Mouse (Mus musculus) neural tube, embryonic 11.5 days (tissue): Measurements from ENCODE around the gene Tmem39b. TPM values are rescaled to one million over a fixed set of nuclear protein-coding genes. Genes with fewer than 3 reads are reported as not detected.

Source experiments
- ATAC-seq: fragments of 200-750 bp; cut with Nextera tagmentation; 2 replicates; pipeline ENCODE4 v1.8.0; 2017; ENCODE audit warnings: moderate number of reproducible peaks, mild to moderate bottlenecking, moderate TSS enrichment, moderate library complexity; ENCODE audit not compliant: insufficient read depth, low FRiP score, low TSS enrichment
- DNase-seq: peaks from one replicate; pipeline ENCODE4 v3.0.0-alpha.2; 2015; ENCODE audit warnings: low spot score
- H3K27ac ChIP-seq: fragments of 300-500 bp; sonication (generic); 2 replicates; pipeline ENCODE4 v1.5.1; 2014; ENCODE audit warnings: low read depth, mild to moderate bottlenecking, low read length
- H3K27me3 ChIP-seq: fragments of 300-500 bp; sonication (generic); 2 replicates; pipeline ENCODE4 v1.6.1; 2014; ENCODE audit warnings: mild to moderate bottlenecking, low read length, mixed read lengths; ENCODE audit not compliant: control insufficient read depth, insufficient read depth
- H3K36me3 ChIP-seq: fragments of 300-500 bp; sonication (generic); 2 replicates; pipeline ENCODE4 v1.6.1; 2014; ENCODE audit warnings: mild to moderate bottlenecking, low read length, moderate library complexity, mixed read lengths; ENCODE audit not compliant: control insufficient read depth, insufficient read depth
- H3K4me1 ChIP-seq: fragments of 300-500 bp; sonication (generic); 2 replicates; pipeline ENCODE4 v1.6.1; 2014; ENCODE audit warnings: low read length, mixed read lengths; ENCODE audit not compliant: control insufficient read depth, insufficient read depth
- H3K4me2 ChIP-seq: fragments of 300-500 bp; sonication (generic); 2 replicates; pipeline ENCODE4 v1.6.1; 2014; ENCODE audit warnings: low read depth, mild to moderate bottlenecking, moderate library complexity
- H3K4me3 ChIP-seq: fragments of 300-500 bp; sonication (generic); 2 replicates; pipeline ENCODE4 v1.5.1; 2014; ENCODE audit warnings: low read depth, low read length
- H3K9ac ChIP-seq: fragments of 300-500 bp; sonication (generic); 2 replicates; pipeline ENCODE4 v1.6.1; 2014; ENCODE audit warnings: mild to moderate bottlenecking, low read length
- H3K9me3 ChIP-seq: fragments of 300-500 bp; sonication (generic); 2 replicates; pipeline ENCODE4 v1.6.1; 2016; ENCODE audit warnings: low read length; ENCODE audit not compliant: control insufficient read depth
- WGBS: fragments of 180-500 bp; shearing (Covaris S2); extraction: QIAGEN DNeasy Blood & Tissue Kit; methylation state at CpG from one replicate; pipeline ENCODE4 v1.1.7; 2014; 5-methylcytosine and 5-hydroxymethylcytosine counted together
- polyA plus RNA-seq: library from polyadenylated mRNA; unstranded; fragments of >200 nt; fragmentation: Nextera tagmentation; extraction: Ambion mirVana; gene quantifications from 2 replicates; pipeline ENCODE4 v1.2.1, GENCODE M21; 2014

Tmem39b gene
- polyA plus RNA-seq, 1 experiment from 2014 or later: 32.4 TPM

- peaks cover 11% of the 10 kb centered on the region for H3K4me1 ChIP-seq
- whole genome bisulfite sequencing: 43% methylated on average over 5 of the region's 5 CpGs
- no peaks in the 10 kb centered on the region for H3K27me3 ChIP-seq
- ATAC-seq: no peak
- no peak overlapping the region for H3K4me3 ChIP-seq
- no peak for DNase-seq
- H3K36me3 ChIP-seq: peaks cover 15% of the 10 kb centered on the region
- no peak overlapping the region for H3K27ac ChIP-seq
- H3K9me3 ChIP-seq: no peaks in the 10 kb centered on the region
- H3K9ac ChIP-seq: no peak overlapping the region
- H3K4me2 ChIP-seq: peak overlapping the region; percentile 22; the same call in 1 of the 2 replicates
Measured at GRCm38 (mm10) chr4:129641756-129642155, 54.9 kb downstream of the Tmem39b start.

- WGBS: under 1% methylated on average over 60 of the region's 60 CpGs
- DNase-seq: peak; percentile 98
- H3K36me3 ChIP-seq: peaks cover 18% of the 10 kb centered on the region
Measured at GRCm38 (mm10) chr4:129640638-129641467, 55.8 kb downstream of the Tmem39b start, which contains the start of gene Txlna. Gene Txlna (minus strand): TSS chr4:129641065.

GRCm38 (mm10) chr4:129640101-129640637, 56.5 kb downstream of the Tmem39b start:
- WGBS: 8% methylated on average over 17 of the region's 17 CpGs
- Histone ChIP-seq H3K9me3 (no peaks in the 10 kb centered on the region), H3K36me3 (peaks cover 17% of the 10 kb centered on the region), H3K27ac (peak overlapping the region; percentile 76), H3K4me3 (peak overlapping the region; percentile 67), H3K4me2 (peak overlapping the region; percentile 96), H3K4me1 (peaks cover 11% of the 10 kb centered on the region), H3K9ac (peak overlapping the region; percentile 76), H3K27me3 (no peaks in the 10 kb centered on the region)
- no peak for DNase-seq
- ATAC-seq: no peak

More at GRCm38 (mm10) chr4:129640638-129641467, 55.8 kb downstream of the Tmem39b start, which contains the start of gene Txlna:
- Histone ChIP-seq H3K9ac (peak within 1 kb of the TSS; percentile 76), H3K4me2 (peak within 1 kb of the TSS; percentile 96), H3K4me3 (peak within 1 kb of the TSS; percentile 67), H3K9me3 (no peaks in the 10 kb centered on the region), H3K27ac (peak within 1 kb of the TSS; percentile 76), H3K27me3 (no peaks in the 10 kb centered on the region), H3K4me1 (peaks cover 11% of the 10 kb centered on the region)
- ATAC-seq: peak; percentile 94

DNA sequence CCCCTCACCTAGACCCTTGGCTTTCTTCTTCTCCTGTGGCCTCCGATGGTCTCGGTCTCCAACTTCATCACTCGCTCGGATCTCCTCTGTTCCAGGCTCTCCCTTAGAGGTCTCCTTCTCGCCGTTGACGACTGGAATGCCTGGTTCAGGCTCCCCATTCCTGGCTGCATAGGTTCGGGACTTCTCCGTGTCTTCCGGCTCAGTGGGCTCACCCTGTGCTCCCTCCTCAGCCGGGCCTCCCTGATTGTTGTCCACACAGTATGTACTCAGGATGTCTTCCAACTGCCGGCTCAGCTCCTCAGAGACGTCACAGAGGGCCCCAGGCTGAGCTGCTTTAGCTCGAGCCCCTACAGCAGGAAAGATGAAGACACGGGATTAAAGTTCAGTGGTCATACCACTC, 57.4 kb downstream of the Tmem39b start:
- DNase-seq (no peak), ATAC-seq (no peak)
- Histone ChIP-seq H3K4me2 (peak overlapping the region; percentile 96), H3K9ac (peak overlapping the region; percentile 23), H3K27ac (no peak overlapping the region), H3K9me3 (no peaks in the 10 kb centered on the region), H3K27me3 (no peaks in the 10 kb centered on the region), H3K36me3 (peaks cover 21% of the 10 kb centered on the region), H3K4me3 (no peak overlapping the region; the same call in 1 of the 2 replicates), H3K4me1 (peaks cover 11% of the 10 kb centered on the region)
- WGBS: 89% methylated on average over 15 of the region's 15 CpGs

DNA sequence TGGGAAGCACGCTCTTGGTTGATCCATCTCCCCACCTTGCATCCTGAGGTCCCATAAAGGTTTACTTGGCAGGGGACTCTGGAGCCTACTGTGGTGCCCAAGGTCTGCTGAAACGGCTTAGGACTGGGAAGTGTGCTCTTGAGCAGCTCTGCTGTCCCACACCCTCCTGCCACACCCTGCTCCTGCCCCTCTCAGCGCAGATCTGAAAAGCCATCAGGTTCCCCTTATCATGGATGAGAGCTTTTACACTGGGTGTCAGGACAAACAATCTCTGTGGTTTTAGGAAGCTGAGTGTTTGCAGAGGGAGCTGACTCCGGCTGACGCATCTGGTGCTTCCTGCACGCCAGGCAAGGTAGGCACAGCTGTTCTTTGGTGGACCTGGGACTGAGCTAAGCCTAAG, 62.8 kb downstream of the Tmem39b start:
- no peak overlapping the region for H3K4me3 ChIP-seq
- no peaks in the 10 kb centered on the region for H3K9me3 ChIP-seq
- no peak overlapping the region for H3K27ac ChIP-seq
- H3K27me3 ChIP-seq: no peaks in the 10 kb centered on the region
- H3K36me3 ChIP-seq: peaks cover 54% of the 10 kb centered on the region
- no peaks in the 10 kb centered on the region for H3K4me1 ChIP-seq
- no peak for DNase-seq
- WGBS: 96% methylated on average over 6 of the region's 6 CpGs
- ATAC-seq: no peak
- H3K9ac ChIP-seq: no peak overlapping the region
- H3K4me2 ChIP-seq: no peak overlapping the region

DNA sequence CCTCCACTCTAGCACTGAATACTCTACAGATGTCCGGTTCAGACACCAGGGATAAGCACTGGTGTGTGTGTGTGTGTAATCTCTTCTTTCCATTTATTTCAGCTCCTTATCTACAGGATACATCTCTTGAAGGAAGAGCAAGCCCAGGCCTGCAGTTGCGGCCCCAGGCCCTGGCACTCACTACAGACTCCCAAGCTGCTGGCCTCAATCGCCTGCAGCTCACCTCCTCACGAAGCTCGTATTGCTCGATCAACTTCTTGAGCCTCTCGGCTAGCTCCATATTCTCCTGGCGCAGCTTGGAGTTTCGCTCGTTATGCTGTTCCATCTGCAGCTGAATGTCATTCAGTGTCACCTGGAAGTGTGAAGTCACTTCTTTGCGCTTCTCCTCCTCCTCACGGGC, 64.8 kb downstream of the Tmem39b start:
- no peak overlapping the region for H3K9ac ChIP-seq
- WGBS: 96% methylated on average over 12 of the region's 12 CpGs
- H3K36me3 ChIP-seq: peaks cover 60% of the 10 kb centered on the region

GRCm38 (mm10) chr4:129630944-129631343, 65.7 kb downstream of the Tmem39b start:
- H3K4me2 ChIP-seq: no peak overlapping the region
- H3K27ac ChIP-seq: no peak overlapping the region
- WGBS: 92% methylated on average over 4 of the region's 4 CpGs
- no peak overlapping the region for H3K4me3 ChIP-seq
- no peak overlapping the region for H3K9ac ChIP-seq
- H3K27me3 ChIP-seq: no peaks in the 10 kb centered on the region
- peaks cover 55% of the 10 kb centered on the region for H3K36me3 ChIP-seq
- no peaks in the 10 kb centered on the region for H3K9me3 ChIP-seq
- no peak for ATAC-seq
- H3K4me1 ChIP-seq: no peaks in the 10 kb centered on the region; the same call in 1 of the 2 replicates
- no peak for DNase-seq

More for the DNA sequence above, 64.8 kb downstream of the Tmem39b start:
- Histone ChIP-seq H3K9me3 (no peaks in the 10 kb centered on the region), H3K27ac (no peak overlapping the region), H3K4me1 (no peaks in the 10 kb centered on the region), H3K4me3 (no peak overlapping the region), H3K27me3 (no peaks in the 10 kb centered on the region), H3K4me2 (no peak overlapping the region)
- no peak for DNase-seq
- ATAC-seq: no peak
